Comparison of ENCODE assay signal across 8 mouse cellular contexts in the genomic region with DNA sequence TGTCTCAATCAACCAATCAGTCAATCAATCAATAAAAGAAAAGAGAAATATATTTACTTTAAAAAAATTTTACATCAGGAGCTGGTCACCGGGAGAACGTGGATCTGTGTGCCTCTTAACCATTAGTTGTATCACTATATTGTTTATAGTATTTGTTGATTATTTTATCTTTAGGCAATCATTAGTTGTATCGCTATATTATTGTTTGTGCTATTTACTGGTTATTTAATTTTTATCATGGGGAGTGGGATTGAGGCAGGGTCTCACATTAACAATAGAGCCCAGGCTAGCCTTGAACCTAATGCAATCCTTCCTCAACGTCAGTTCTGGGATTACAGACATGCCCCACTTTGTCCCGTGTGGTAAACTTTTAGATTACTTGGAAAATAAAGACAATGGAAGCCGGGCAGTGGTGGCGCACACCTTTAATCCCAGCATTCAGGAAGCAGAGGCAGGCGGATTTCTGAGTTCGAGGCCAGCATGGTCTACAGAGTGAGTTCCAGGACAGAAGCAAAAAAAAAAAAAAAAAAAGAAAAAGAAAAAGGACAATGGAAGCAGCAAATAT. TPM values are rescaled to one million over a fixed set of nuclear protein-coding genes. Genes with fewer than 3 reads are reported as not detected.
DNase-seq lines count a peak whose midpoint lies in the region; ATAC-seq and TF ChIP-seq lines count a peak whose summit lies in the region.

No protein-coding gene starts in this region.

- no peak for TF ChIP-seq CTCF in MEL (IDR thresholded peaks at IDR 0.05 in 2 of 3, conservative IDR thresholded peaks at IDR 0.05 in 1 of 3; ENCODE audit: control insufficient read depth in 1 of 3, insufficient read depth in 1 of 3, low read depth in 2 of 3, low read length in 3 of 3, poor library complexity in 1 of 3, severe bottlenecking in 1 of 3)

- H3K27me3 ChIP-seq in heart, embryonic 10.5 days (ENCODE audit: insufficient read depth, poor library complexity, severe bottlenecking) = no peaks in the 10 kb centered on the region
- H3K27me3 ChIP-seq in MEL (ENCODE audit: control insufficient read depth in 1 of 2, insufficient read depth in 2 of 2, low read length in 2 of 2) = no peaks in the 10 kb centered on the region
- H3K27me3 ChIP-seq in hindbrain, embryonic 11.5 days (ENCODE audit: control insufficient read depth, insufficient read depth, low read length) = no peaks in the 10 kb centered on the region
- no peaks in the 10 kb centered on the region for H3K27me3 ChIP-seq in midbrain, embryonic 10.5 days (ENCODE audit: low read depth, poor library complexity, severe bottlenecking)

- no peak for TF ChIP-seq POLR2A in MEL (IDR thresholded peaks at IDR 0.05; ENCODE audit: control insufficient read depth in 1 of 2, insufficient read depth in 1 of 2, low read depth in 1 of 2, low read length in 2 of 2, poor library complexity in 1 of 2)

- H3K4me3 ChIP-seq in heart, embryonic 10.5 days = peak overlapping the region; percentile 92
- H3K4me3 ChIP-seq in MEL (ENCODE audit: control insufficient read depth in 1 of 2, insufficient read depth in 1 of 2, low read depth in 2 of 2, low read length in 2 of 2) = peak overlapping the region; percentile 51 to 53
- H3K4me3 ChIP-seq in hindbrain, embryonic 11.5 days (ENCODE audit: low read depth, low read length) = peak overlapping the region; percentile 28
- peak overlapping the region; percentile 100 for H3K4me3 ChIP-seq in midbrain, embryonic 10.5 days

- no peak for ATAC-seq in hindbrain, embryonic 11.5 days (ENCODE audit: low FRiP score)

- TF ChIP-seq RAD21 in MEL (IDR thresholded peaks at IDR 0.05; ENCODE audit: low read depth, low read length) = no peak

- WGBS in heart, embryonic 10.5 days = 82% methylated on average over 9 of the region's 9 CpGs
- WGBS in hindbrain, embryonic 11.5 days = 86% methylated on average over 9 of the region's 9 CpGs
- 82% methylated on average over 9 of the region's 9 CpGs for WGBS in midbrain, embryonic 10.5 days

- H3K9ac ChIP-seq in MEL (ENCODE audit: control insufficient read depth, low read depth, low read length, poor library complexity, severe bottlenecking) = peak overlapping the region; percentile 76
- peak overlapping the region; percentile 58; the same call in 1 of the 2 replicates for H3K9ac ChIP-seq in hindbrain, embryonic 11.5 days (ENCODE audit: low read depth, low read length)

- H3K9me3 ChIP-seq in heart, embryonic 10.5 days = no peaks in the 10 kb centered on the region
- no peaks in the 10 kb centered on the region for H3K9me3 ChIP-seq in MEL (replicated peaks; ENCODE audit: insufficient read depth, low read length)
- no peaks in the 10 kb centered on the region for H3K9me3 ChIP-seq in hindbrain, embryonic 11.5 days (ENCODE audit: control insufficient read depth, low read length)
- H3K9me3 ChIP-seq in midbrain, embryonic 10.5 days (replicated peaks) = no peaks in the 10 kb centered on the region

- peaks cover 23% of the 10 kb centered on the region for H3K36me3 ChIP-seq in heart, embryonic 10.5 days
- H3K36me3 ChIP-seq in MEL (ENCODE audit: control insufficient read depth in 1 of 2, insufficient read depth in 2 of 2, low read length in 2 of 2) = peaks cover 20 to 33% of the 10 kb centered on the region in 2 experiments
- H3K36me3 ChIP-seq in hindbrain, embryonic 11.5 days (ENCODE audit: control insufficient read depth, insufficient read depth, low read length) = peaks cover 3% of the 10 kb centered on the region; the same call in 1 of the 2 replicates
- H3K36me3 ChIP-seq in midbrain, embryonic 10.5 days = peaks cover 24% of the 10 kb centered on the region

- peak overlapping the region; percentile 45; the same call in 1 of the 2 replicates for H3K4me2 ChIP-seq in hindbrain, embryonic 11.5 days (replicated peaks; ENCODE audit: low read depth, low read length)

- H3K79me2 ChIP-seq in MEL (ENCODE audit: control insufficient read depth, insufficient read depth, low read length, poor library complexity) = peaks cover 35% of the 10 kb centered on the region

- peak overlapping the region; percentile 89 for H3K27ac ChIP-seq in heart, embryonic 10.5 days
- peak overlapping the region; percentile 55 for H3K27ac ChIP-seq in MEL (ENCODE audit: control insufficient read depth, low read depth, low read length)
- H3K27ac ChIP-seq in hindbrain, embryonic 11.5 days (ENCODE audit: low read depth, low read length) = 0 out of 2 replicates have a peak overlapping the region, but pooled peaks have one; percentile 62
- peak overlapping the region; percentile 99 for H3K27ac ChIP-seq in midbrain, embryonic 10.5 days (replicated peaks)

- TF ChIP-seq EP300 in MEL (IDR thresholded peaks at IDR 0.05; ENCODE audit: low read depth in 1 of 2, low read length in 2 of 2) = no peak

- peaks cover 13% of the 10 kb centered on the region; the same call in 1 of the 2 replicates for H3K4me1 ChIP-seq in heart, embryonic 10.5 days
- peaks cover 16 to 21% of the 10 kb centered on the region in 2 experiments for H3K4me1 ChIP-seq in MEL (ENCODE audit: control insufficient read depth in 1 of 2, insufficient read depth in 2 of 2, low read length in 2 of 2)
- no peaks in the 10 kb centered on the region; the same call in 1 of the 2 replicates for H3K4me1 ChIP-seq in hindbrain, embryonic 11.5 days (replicated peaks; ENCODE audit: control insufficient read depth, insufficient read depth, low read length)
- H3K4me1 ChIP-seq in midbrain, embryonic 10.5 days = peaks cover 34% of the 10 kb centered on the region

- no peak for DNase-seq in heart, embryonic 10.5 days (ENCODE audit: low spot score)
- no peak for DNase-seq in heart, postnatal 4 days
- no peak for DNase-seq in MEL (ENCODE audit: low read depth, low spot score)
- DNase-seq in hindbrain, embryonic 11.5 days (ENCODE audit: low spot score) = no peak
- no peak for DNase-seq in midbrain, embryonic 10.5 days (ENCODE audit: low spot score)
- no peak for DNase-seq in right cerebral cortex, postnatal 10 days (ENCODE audit: low spot score in 2 of 2)
- no peak for DNase-seq in T-cell, adult 2 months (ENCODE audit: low spot score)
- DNase-seq in Muller cell, postnatal 12 days (ENCODE audit: inconsistent ontology term) = no peak

TF ChIP-seq in MEL, 35 proteins besides CTCF, POLR2A, EP300 and RAD21:
- no peak for TF ChIP-seq MXI1 (IDR thresholded peaks at IDR 0.05; ENCODE audit: low read depth, low read length)

RNA-seq across cellular contexts. Expression of gene Kpna2, which starts 0.7 kb away (rescaled TPM):
- 431 and 488 TPM in 2 replicates for polyA plus RNA-seq in heart, embryonic 10.5 days (2016; fragmentation: Nextera tagmentation; extraction: Ambion mirVana)
- total RNA-seq in heart, postnatal 4 days (2021) = 100 to 1,000 TPM; 179 to 190 TPM
- 216 and 275 TPM in 2 replicates for total RNA-seq in MEL (2012; rRNA removed)
- 10 to 100 TPM in 1 of 2 experiments, not detected in 1; 13.2 TPM for polyA plus RNA-seq in MEL (2012; ENCODE audit: insufficient read depth in 1 of 2, insufficient read length in 2 of 2, low read depth in 1 of 2, low replicate concordance in 2 of 2, missing spikeins in 1 of 2)
- 581 and 643 TPM in 2 replicates for polyA plus RNA-seq in hindbrain, embryonic 11.5 days (2014; fragmentation: Nextera tagmentation; extraction: Ambion mirVana)
- 746 and 771 TPM in 2 replicates for polyA plus RNA-seq in midbrain, embryonic 10.5 days (2016; fragmentation: Nextera tagmentation; extraction: Ambion mirVana)

RNA-seq across cellular contexts. Expression of gene 1810010H24Rik, which starts 25.4 kb away (rescaled TPM):
- polyA plus RNA-seq in heart, embryonic 10.5 days (2016; fragmentation: Nextera tagmentation; extraction: Ambion mirVana) = 1.7 and 2.0 TPM in 2 replicates
- 1 to 10 TPM; 3.7 to 4.0 TPM for total RNA-seq in heart, postnatal 4 days (2021)
- total RNA-seq in MEL (2012; rRNA removed) = 0.42 and 0.88 TPM in 2 replicates
- 1 to 10 TPM in 1 of 2 experiments, not detected in 1; 2.5 TPM for polyA plus RNA-seq in MEL (2012; ENCODE audit: insufficient read depth in 1 of 2, insufficient read length in 2 of 2, low read depth in 1 of 2, low replicate concordance in 2 of 2, missing spikeins in 1 of 2)
- 2.7 and 3.3 TPM in 2 replicates for polyA plus RNA-seq in hindbrain, embryonic 11.5 days (2014; fragmentation: Nextera tagmentation; extraction: Ambion mirVana)
- polyA plus RNA-seq in midbrain, embryonic 10.5 days (2016; fragmentation: Nextera tagmentation; extraction: Ambion mirVana) = 2.0 and 3.2 TPM in 2 replicates

Comparison
In these comparisons a context has a peak if more than half of its experiments do, and no peak if none do; other contexts are left out.
1. H3K4me3 ChIP-seq: peak in every context shown above with its lines; median percentile 100 in midbrain, embryonic 10.5 days; 92 in heart, embryonic 10.5 days; 52 in MEL; 28 in hindbrain, embryonic 11.5 days.
2. RNA of gene Kpna2, which starts 0.7 kb away (polyA plus RNA-seq): 746 to 771 TPM in midbrain, embryonic 10.5 days, 581 to 643 TPM in hindbrain, embryonic 11.5 days and 431 to 488 TPM in heart, embryonic 10.5 days; 13.2 TPM in MEL; every median in the first group is over 10 times any median in the second.
3. Peak in every context shown above with its lines, with median percentiles within 50 percentile points of each other: H3K27ac ChIP-seq.